Mouse (Mus musculus) embryo, embryonic 9.5 days (tissue): Measurements from ENCODE around the gene Camsap2.

Experiments
- DNase-seq: peaks from one replicate; pipeline ENCODE4 v3.0.0-alpha.2; 2017; ENCODE audit errors: extremely low spot score

The Camsap2 gene

DNA sequence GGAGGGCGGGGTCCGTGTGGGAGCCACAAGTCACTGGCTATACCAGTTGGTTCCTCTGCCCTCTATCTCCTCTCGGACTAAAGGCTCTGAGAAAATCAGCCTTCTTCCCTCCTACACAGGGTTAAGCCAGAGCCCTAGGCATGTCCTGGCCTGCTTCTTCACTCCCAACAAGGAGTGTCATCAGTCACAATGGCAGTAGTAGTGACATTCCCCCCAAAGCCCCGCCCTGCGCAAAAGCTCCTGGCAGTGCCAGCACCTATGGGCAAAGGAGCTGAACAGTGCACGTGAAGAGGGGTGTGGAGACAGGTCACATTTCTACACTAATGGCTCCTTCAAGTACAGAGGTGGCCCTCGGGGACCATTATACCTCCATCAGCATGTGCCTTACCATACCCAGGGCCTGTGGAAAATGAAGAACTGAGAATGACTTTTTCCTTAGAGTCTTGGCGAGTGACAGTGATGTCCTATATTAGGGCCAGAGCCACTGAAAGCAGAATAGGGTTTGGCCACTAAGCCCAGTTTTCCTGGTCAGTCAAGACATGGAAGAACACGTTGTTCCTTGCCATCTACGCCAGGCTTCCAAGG is 122.1 kb downstream of the Camsap2 start:
- no peak for DNase-seq

DNA sequence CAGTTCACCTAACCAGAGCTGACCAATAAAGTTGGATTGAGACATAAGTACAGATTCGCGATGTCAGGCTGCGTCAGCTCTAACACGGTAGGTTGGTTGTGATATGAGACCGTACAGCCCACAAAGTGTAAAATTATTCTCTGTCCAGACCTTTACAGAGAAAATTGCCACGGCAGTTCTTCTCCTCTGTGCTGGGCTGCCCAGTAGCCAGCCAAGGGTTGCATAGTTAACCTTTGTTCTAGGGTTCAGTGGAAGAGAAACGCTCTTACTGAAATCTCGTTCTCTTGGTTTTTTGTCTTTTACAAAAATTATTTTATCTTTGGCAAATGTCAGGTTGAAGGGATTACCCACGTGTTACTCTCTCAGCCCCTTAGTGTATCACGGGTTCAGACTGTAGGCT is 123.5 kb downstream of the Camsap2 start:
- no peak for DNase-seq

DNA sequence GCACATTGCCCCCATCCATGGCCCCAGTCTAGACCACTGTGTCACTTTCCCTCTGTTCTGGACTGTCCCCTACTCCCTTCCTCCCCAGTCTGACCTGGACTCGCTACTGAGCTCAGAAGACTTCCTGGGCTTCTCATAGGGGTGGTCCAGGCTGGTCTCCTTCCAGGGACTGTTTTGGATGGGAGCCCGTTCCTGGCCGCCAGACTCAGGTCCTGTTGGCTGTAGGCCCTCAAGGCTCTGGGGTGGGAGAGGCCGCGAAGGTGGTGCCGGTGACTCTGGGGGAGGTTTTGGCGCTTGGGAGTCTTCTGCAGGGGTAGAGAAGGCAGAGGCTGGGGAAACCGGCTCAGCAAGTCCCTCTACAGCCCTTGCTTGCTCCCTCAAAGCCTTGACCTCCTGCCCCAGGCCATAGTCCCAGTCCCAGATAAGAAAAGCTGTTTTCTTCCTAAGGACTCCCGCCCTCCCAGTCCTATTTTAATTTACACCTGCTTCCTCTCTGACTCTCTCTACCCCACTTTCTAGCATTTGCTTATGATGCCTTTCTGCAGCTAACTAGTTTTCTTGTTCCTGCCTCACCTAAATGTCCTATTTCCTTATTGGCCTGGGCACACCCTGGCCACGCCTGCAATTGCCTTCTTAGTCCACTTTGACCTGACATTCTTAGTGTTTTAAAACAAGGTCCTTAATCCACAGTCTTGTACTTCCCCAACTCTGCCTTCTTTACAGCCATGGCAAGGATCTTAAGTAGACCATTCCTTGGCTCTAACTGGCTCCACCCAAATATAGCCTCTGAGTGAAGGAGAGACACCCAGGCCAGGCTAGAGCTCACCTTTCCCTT is 125.7 kb downstream of the Camsap2 start:
- DNase-seq: no peak
